ENCODE assay signal across 9 mouse cellular contexts in genomic region chr9:103501861-103502364, GRCm38 (mm10). TPM values are rescaled to one million over a fixed set of nuclear protein-coding genes. Genes with fewer than 3 reads are reported as not detected.
A peak's percentile ranks its signal among the peaks of the same experiment; 100 is the strongest.
DNase-seq lines count a peak whose midpoint lies in the region; ATAC-seq and TF ChIP-seq lines count a peak whose summit lies in the region.
"Had no signal": no experiment of that assay in that cellular context is flagged by ENCODE, and none has a peak within 500 bp of the region (broad histone marks: within the 10 kb centered on the region; RNA-seq: fewer than 3 reads in every experiment).

No protein-coding gene starts in this region.

- no peak; the same call in 1 of the 2 replicates for ATAC-seq in intestine, embryonic 14.5 days (replicated peaks; ENCODE audit: low FRiP score, low TSS enrichment, low read depth)
- no peak for ATAC-seq in intestine, postnatal 0 days
- peak; percentile 88 for ATAC-seq in granulocyte monocyte progenitor cell, adult 5-6 weeks (replicated peaks; ENCODE audit: poor library complexity, severe bottlenecking)
- peak; percentile 82 for ATAC-seq in neural tube, embryonic 14.5 days (ENCODE audit: low read depth)
- ATAC-seq in activated CD4-positive, CD25-positive, alpha-beta regulatory T cell, adult 4 months: no peak

- no peaks in the 10 kb centered on the region for H3K9me3 ChIP-seq in intestine, embryonic 14.5 days (ENCODE audit: control insufficient read depth, low read length)
- H3K9me3 ChIP-seq in intestine, postnatal 0 days (ENCODE audit: control insufficient read depth): no peaks in the 10 kb centered on the region
- no peaks in the 10 kb centered on the region for H3K9me3 ChIP-seq in neural tube, embryonic 14.5 days (ENCODE audit: control insufficient read depth, low read length)
- H3K9me3 ChIP-seq: embryonic facial prominence, embryonic 12.5 days had no signal

- H3K4me2 ChIP-seq in intestine, embryonic 14.5 days (ENCODE audit: low read length): 0 out of 2 replicates have a peak overlapping the region, but pooled peaks have one; percentile 8
- H3K4me2 ChIP-seq in intestine, postnatal 0 days (replicated peaks; ENCODE audit: low read depth): no peak overlapping the region; the same call in 1 of the 2 replicates
- H3K4me2 ChIP-seq in neural tube, embryonic 14.5 days (ENCODE audit: low read depth, low read length): no peak overlapping the region
- H3K4me2 ChIP-seq: embryonic facial prominence, embryonic 12.5 days had no signal

- H3K27me3 ChIP-seq in intestine, embryonic 14.5 days (replicated peaks; ENCODE audit: control insufficient read depth, insufficient read depth, low read length): no peaks in the 10 kb centered on the region
- H3K27me3 ChIP-seq in intestine, postnatal 0 days (replicated peaks; ENCODE audit: control insufficient read depth, insufficient read depth, low read length): no peaks in the 10 kb centered on the region
- H3K27me3 ChIP-seq in neural tube, embryonic 14.5 days (ENCODE audit: control insufficient read depth, insufficient read depth, low read length): no peaks in the 10 kb centered on the region
- H3K27me3 ChIP-seq: embryonic facial prominence, embryonic 12.5 days had no signal

- no peaks in the 10 kb centered on the region for H3K36me3 ChIP-seq in intestine, embryonic 14.5 days (ENCODE audit: control insufficient read depth, insufficient read depth, low read length)
- no peaks in the 10 kb centered on the region for H3K36me3 ChIP-seq in intestine, postnatal 0 days (ENCODE audit: control insufficient read depth, insufficient read depth)
- H3K36me3 ChIP-seq in neural tube, embryonic 14.5 days (ENCODE audit: control insufficient read depth, insufficient read depth, low read length): no peaks in the 10 kb centered on the region

- no peak overlapping the region for H3K9ac ChIP-seq in intestine, embryonic 14.5 days (ENCODE audit: low read length)
- H3K9ac ChIP-seq in intestine, postnatal 0 days (ENCODE audit: low read depth, low read length): no peak overlapping the region
- no peak overlapping the region for H3K9ac ChIP-seq in neural tube, embryonic 14.5 days (replicated peaks; ENCODE audit: low read depth, low read length)
- H3K9ac ChIP-seq: embryonic facial prominence, embryonic 12.5 days had no signal

- WGBS in intestine, embryonic 14.5 days: 25% methylated on average over 14 of the region's 14 CpGs
- 20% methylated on average over 14 of the region's 14 CpGs for WGBS in intestine, postnatal 0 days
- 5% methylated on average over 14 of the region's 14 CpGs for WGBS in neural tube, embryonic 14.5 days

- TF ChIP-seq CTCF in intestine, postnatal 0 days (IDR thresholded peaks at IDR 0.05; ENCODE audit: low read depth): no peak

- no peak overlapping the region for H3K27ac ChIP-seq in intestine, embryonic 14.5 days (ENCODE audit: low read depth)
- no peak overlapping the region for H3K27ac ChIP-seq in intestine, postnatal 0 days (ENCODE audit: low read depth, low read length)
- H3K27ac ChIP-seq in neural tube, embryonic 14.5 days (ENCODE audit: low read depth, low read length): no peak overlapping the region
- H3K27ac ChIP-seq: embryonic facial prominence, embryonic 12.5 days had no signal

- DNase-seq in intestine, embryonic 14.5 days (ENCODE audit: low spot score): no peak
- DNase-seq in left cerebral cortex, adult 9 months (ENCODE audit: low spot score in 2 of 2): peak; percentile 49 to 82
- no peak for DNase-seq in lung, postnatal 4 days
- no peak for DNase-seq in ovary, postnatal 14 days (ENCODE audit: low spot score)

- H3K4me3 ChIP-seq in intestine, embryonic 14.5 days (ENCODE audit: low read depth, low read length): no peak overlapping the region
- H3K4me3 ChIP-seq in intestine, postnatal 0 days (ENCODE audit: low read depth, low read length): no peak overlapping the region
- H3K4me3 ChIP-seq in neural tube, embryonic 14.5 days (ENCODE audit: low read depth, low read length): no peak overlapping the region
- H3K4me3 ChIP-seq: embryonic facial prominence, embryonic 12.5 days had no signal

- peaks cover 8% of the 10 kb centered on the region for H3K4me1 ChIP-seq in intestine, embryonic 14.5 days (replicated peaks; ENCODE audit: control insufficient read depth, insufficient read depth, low read length)
- H3K4me1 ChIP-seq in intestine, postnatal 0 days (replicated peaks; ENCODE audit: control insufficient read depth, insufficient read depth, low read length): peaks cover 10% of the 10 kb centered on the region
- peaks cover 26% of the 10 kb centered on the region for H3K4me1 ChIP-seq in neural tube, embryonic 14.5 days (ENCODE audit: control insufficient read depth, insufficient read depth, low read length)

RNA-seq across cellular contexts. Expression of gene Bfsp2, which starts 21.7 kb away (rescaled TPM):
- 0.24 and 0.30 TPM in 2 replicates for polyA plus RNA-seq in intestine, embryonic 14.5 days (2014; fragmentation: Nextera tagmentation; extraction: Ambion mirVana)
- polyA plus RNA-seq in intestine, postnatal 0 days (2015; fragmentation: Nextera tagmentation; extraction: Ambion mirVana): 0.35 and 0.41 TPM in 2 replicates
- total RNA-seq in granulocyte monocyte progenitor cell, adult 5-6 weeks (2014; fragmentation: Nextera tagmentation): 3.1 TPM in 1 of 2 replicates, not detected in the other
- 1.2 TPM in 1 of 2 replicates, not detected in the other for total RNA-seq in granulocyte monocyte progenitor cell, adult 5-6 weeks (2017)
- 1.0 and 2.3 TPM in 2 replicates for polyA plus RNA-seq in neural tube, embryonic 14.5 days (2014; fragmentation: Nextera tagmentation; extraction: Ambion mirVana)
- 1 to 10 TPM in 1 of 2 experiments, under 1 TPM in 1; 0.97 to 2.4 TPM for polyA plus RNA-seq in activated CD4-positive, CD25-positive, alpha-beta regulatory T cell, adult 4 months (2017; shearing (Covaris generic))

Comparison
In these comparisons a context has a peak if more than half of its experiments do, and no peak if none do; other contexts are left out.
1. ATAC-seq: peak in granulocyte monocyte progenitor cell, adult 5-6 weeks (single experiment) and neural tube, embryonic 14.5 days (single experiment); none in intestine, embryonic 14.5 days (single experiment), intestine, postnatal 0 days (single experiment) and activated CD4-positive, CD25-positive, alpha-beta regulatory T cell, adult 4 months (single experiment).
2. DNase-seq: peak in left cerebral cortex, adult 9 months (2 of 2); none in intestine, embryonic 14.5 days (single experiment), lung, postnatal 4 days (0 of 2) and ovary, postnatal 14 days (single experiment).